Mouse (Mus musculus) brain, embryonic 14.5 days (tissue): ENCODE results near the gene Ascl3.
A peak's percentile ranks its signal among the peaks of the same experiment; 100 is the strongest.

Experiments
- CTCF ChIP-seq: fragments of 200-500 bp; IDR thresholded peaks from 2 replicates; pipeline ENCODE4 v1.5.1; 2012; ENCODE audit warnings: inconsistent platforms, mild to moderate bottlenecking, moderate library complexity, borderline replicate concordance; ENCODE audit not compliant: insufficient read depth, insufficient read length; ENCODE audit errors: extremely low read depth
- POLR2A ChIP-seq: fragments of 200-500 bp; IDR thresholded peaks from 2 replicates; pipeline ENCODE4 v1.6.1; 2012; ENCODE audit warnings: mild to moderate bottlenecking, inconsistent platforms, borderline replicate concordance; ENCODE audit not compliant: poor library complexity, insufficient read depth, insufficient read length, severe bottlenecking; ENCODE audit errors: extremely low read depth

- TF ChIP-seq CTCF: peak; percentile 69; the same call in 1 of the 2 replicates
- no peak for TF ChIP-seq POLR2A
Observed at GRCm38 (mm10) chr7:109707023-109707785, 24.3 kb downstream of the Ascl3 start.
